Mouse (Mus musculus) hindbrain, embryonic 16.5 days (tissue): ENCODE results near the gene Nwd2. TPM values are rescaled to one million over a fixed set of nuclear protein-coding genes. Genes with fewer than 3 reads are reported as not detected.
A peak's percentile ranks its signal among the peaks of the same experiment; 100 is the strongest.

ENCODE experiments used
- ATAC-seq: fragments of 200-750 bp; cut with Nextera tagmentation; 2 replicates; pipeline ENCODE4 v1.8.0; 2017; ENCODE audit warnings: moderate TSS enrichment, moderate library complexity
- H3K27ac ChIP-seq: fragments of 300-500 bp; sonication (generic); 2 replicates; pipeline ENCODE4 v1.5.1; 2014; ENCODE audit warnings: low read depth, mild to moderate bottlenecking, control low read depth, low read length, moderate library complexity
- H3K27me3 ChIP-seq: fragments of 300-500 bp; sonication (generic); replicated peaks from 2 replicates; pipeline ENCODE4 v1.6.1; 2014; ENCODE audit warnings: low read length; ENCODE audit not compliant: control insufficient read depth, insufficient read depth
- H3K36me3 ChIP-seq: fragments of 300-500 bp; sonication (generic); 2 replicates; pipeline ENCODE4 v1.6.1; 2014; ENCODE audit warnings: mild to moderate bottlenecking, low read length, moderate library complexity, mixed read lengths; ENCODE audit not compliant: control insufficient read depth, insufficient read depth
- H3K4me1 ChIP-seq: fragments of 300-500 bp; sonication (generic); 2 replicates; pipeline ENCODE4 v1.6.1; 2014; ENCODE audit warnings: low read depth, low read length; ENCODE audit not compliant: control insufficient read depth, insufficient read depth
- H3K4me2 ChIP-seq: fragments of 300-500 bp; sonication (generic); 2 replicates; pipeline ENCODE4 v1.6.1; 2014; ENCODE audit warnings: mild to moderate bottlenecking, low read length, control low read depth, moderate library complexity
- H3K4me3 ChIP-seq: fragments of 300-500 bp; sonication (generic); 2 replicates; pipeline ENCODE4 v1.5.1; 2014; ENCODE audit warnings: mild to moderate bottlenecking, low read length, control low read depth, moderate library complexity
- H3K9ac ChIP-seq: fragments of 300-500 bp; sonication (generic); 2 replicates; pipeline ENCODE4 v1.6.1; 2014; ENCODE audit warnings: low read depth, mild to moderate bottlenecking, control low read depth, low read length, moderate library complexity
- H3K9me3 ChIP-seq: fragments of 300-500 bp; sonication (generic); 2 replicates; pipeline ENCODE4 v1.6.1; 2014; ENCODE audit warnings: mild to moderate bottlenecking, low read length, moderate library complexity; ENCODE audit not compliant: control insufficient read depth
- WGBS: fragments of 180-500 bp; shearing (Covaris S2); extraction: QIAGEN DNeasy Blood & Tissue Kit; methylation state at CpG from one replicate; pipeline ENCODE4 v1.1.7; 2014; 5-methylcytosine and 5-hydroxymethylcytosine counted together
- polyA plus RNA-seq: library from polyadenylated mRNA; unstranded; fragments of >200 nt; fragmentation: Nextera tagmentation; extraction: Ambion mirVana; gene quantifications from 2 replicates; pipeline ENCODE4 v1.2.1, GENCODE M21; 2015

The Nwd2 gene
- polyA plus RNA-seq, 1 experiment from 2014 or later, result 12.1 TPM

GRCm38 (mm10) chr5:63768220-63768619 is 119.3 kb downstream of the Nwd2 start:
- no peak for ATAC-seq
- 89% methylated on average over 4 of the region's 4 CpGs for WGBS

DNA sequence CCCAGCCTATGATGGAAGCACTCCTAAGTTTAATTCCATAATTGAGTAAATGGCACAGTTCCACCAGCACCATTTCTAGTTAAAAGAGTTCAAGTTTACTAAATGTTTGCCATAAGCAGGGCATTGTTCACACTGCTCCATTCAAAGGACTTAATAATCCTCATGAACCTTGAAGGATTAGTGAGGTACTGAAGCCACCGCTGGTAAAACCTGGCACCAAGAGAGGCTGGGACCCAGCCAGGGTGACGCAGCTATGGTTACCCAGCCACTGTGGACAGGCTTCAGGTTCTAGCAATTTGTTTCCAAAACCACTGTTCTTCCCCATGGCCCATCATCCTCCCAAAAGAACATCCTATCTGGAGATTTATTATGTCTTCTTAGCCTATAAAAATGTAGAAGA is 124.1 kb downstream of the Nwd2 start:
- no peak for ATAC-seq
- WGBS, result 59% methylated on average over 2 of the region's 2 CpGs
- no peaks in the 10 kb centered on the region for H3K27me3 ChIP-seq
- H3K4me2 ChIP-seq, result no peak overlapping the region
- H3K4me3 ChIP-seq, result no peak overlapping the region
- H3K36me3 ChIP-seq, result no peaks in the 10 kb centered on the region
- no peaks in the 10 kb centered on the region; the same call in 1 of the 2 replicates for H3K4me1 ChIP-seq
- H3K27ac ChIP-seq, result no peak overlapping the region
- H3K9me3 ChIP-seq, result no peaks in the 10 kb centered on the region
- H3K9ac ChIP-seq, result no peak overlapping the region

More at GRCm38 (mm10) chr5:63768220-63768619, 119.3 kb downstream of the Nwd2 start:
- Histone ChIP-seq H3K27me3 (no peaks in the 10 kb centered on the region), H3K9ac (no peak overlapping the region), H3K4me2 (no peak overlapping the region; the same call in 1 of the 2 replicates), H3K9me3 (no peaks in the 10 kb centered on the region), H3K36me3 (no peaks in the 10 kb centered on the region), H3K4me3 (no peak overlapping the region), H3K4me1 (peaks cover 4% of the 10 kb centered on the region), H3K27ac (no peak overlapping the region)

- H3K4me3 ChIP-seq, result no peak overlapping the region
- 64% methylated on average over 1 of the region's 1 CpGs for WGBS
- no peaks in the 10 kb centered on the region for H3K9me3 ChIP-seq
- H3K27me3 ChIP-seq, result no peaks in the 10 kb centered on the region
- H3K9ac ChIP-seq, result no peak overlapping the region
- no peak overlapping the region for H3K4me2 ChIP-seq
- H3K36me3 ChIP-seq, result no peaks in the 10 kb centered on the region
- H3K27ac ChIP-seq, result no peak overlapping the region
- ATAC-seq, result no peak
- no peaks in the 10 kb centered on the region for H3K4me1 ChIP-seq
Observed at GRCm38 (mm10) chr5:63773603-63774002, 124.7 kb downstream of the Nwd2 start.

DNA sequence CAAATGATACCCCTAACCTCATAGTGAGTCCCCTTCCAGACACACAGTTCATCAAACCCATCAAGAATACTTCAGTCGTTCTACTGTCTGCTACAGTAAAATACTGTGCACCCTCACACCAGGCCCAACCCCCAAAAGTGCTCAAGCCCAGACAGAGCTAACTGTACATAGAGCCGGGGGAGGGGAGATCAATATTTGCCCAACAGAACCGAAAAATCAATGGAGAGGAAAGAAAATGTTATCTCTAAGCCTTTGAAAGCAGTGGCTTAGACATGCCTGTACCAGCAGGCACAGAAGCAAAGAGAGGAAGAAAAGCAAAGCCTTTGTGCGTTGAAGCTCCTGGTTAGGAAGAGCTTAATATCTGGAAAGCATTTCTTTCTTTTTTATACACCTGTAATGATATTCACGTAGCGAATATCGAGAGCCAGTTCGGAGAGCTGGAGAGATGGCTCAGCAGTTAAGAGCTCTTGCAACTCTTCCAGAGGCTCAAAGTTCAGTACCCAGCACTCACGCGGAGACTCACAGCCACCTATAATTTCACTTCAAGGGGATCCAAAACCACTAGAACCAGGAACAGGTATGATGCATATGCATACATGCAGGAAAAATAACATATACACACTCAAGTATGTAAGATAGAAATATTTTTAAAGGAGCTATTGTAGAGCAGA is 139.4 kb downstream of the Nwd2 start:
- 90% methylated on average over 10 of the region's 10 CpGs for WGBS
- no peak overlapping the region for H3K27ac ChIP-seq
- H3K9ac ChIP-seq, result no peak overlapping the region
- ATAC-seq, result no peak
- no peaks in the 10 kb centered on the region for H3K36me3 ChIP-seq
- H3K9me3 ChIP-seq, result no peaks in the 10 kb centered on the region
- no peaks in the 10 kb centered on the region for H3K4me1 ChIP-seq
- no peaks in the 10 kb centered on the region for H3K27me3 ChIP-seq
- H3K4me2 ChIP-seq, result no peak overlapping the region
- no peak overlapping the region for H3K4me3 ChIP-seq

DNA sequence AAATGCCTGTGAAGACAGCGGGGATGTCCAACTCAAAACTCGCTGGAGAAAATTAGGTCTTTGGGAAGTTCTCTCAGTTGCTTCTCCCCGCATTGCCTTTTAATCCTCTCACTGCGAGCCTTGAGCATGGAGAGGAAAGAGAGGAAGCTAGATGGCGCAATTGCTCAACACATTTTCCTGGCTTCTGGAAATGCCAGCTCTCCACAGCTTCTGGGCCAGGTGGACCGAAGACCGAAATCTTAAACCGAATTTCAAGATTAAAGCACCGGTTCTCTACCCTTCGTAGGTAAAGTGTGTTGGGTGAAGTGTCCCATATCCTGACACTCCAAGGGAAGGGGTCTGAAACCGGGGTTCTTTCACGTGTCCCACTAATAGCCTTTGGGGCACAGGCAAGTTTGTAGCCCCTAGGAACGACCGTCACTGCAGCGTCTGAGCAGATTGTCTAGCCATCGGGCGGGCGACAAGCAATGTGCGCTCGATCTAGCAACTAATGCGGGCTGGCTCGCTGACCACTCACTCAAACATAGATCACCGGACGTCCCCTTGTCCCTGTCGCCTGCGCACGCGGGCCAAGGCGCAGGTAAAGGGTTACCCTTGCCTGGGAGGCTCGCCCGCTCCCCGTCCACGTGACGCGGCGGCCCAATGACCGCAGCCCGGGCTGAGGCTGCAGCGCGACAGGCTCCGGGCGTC is 163.1 kb downstream of the Nwd2 start, which contains the start of gene 0610040J01Rik:
Gene 0610040J01Rik, plus strand, starts transcription at position 545 of the 690 bp plus-strand sequence.
- peak within 1 kb of the TSS; percentile 100 for H3K4me2 ChIP-seq
- peak; percentile 94 for ATAC-seq
- peak within 1 kb of the TSS; percentile 68 for H3K9ac ChIP-seq
- WGBS, result 3% methylated on average over 38 of the region's 42 CpGs
- H3K27ac ChIP-seq, result no peak within 1 kb of the TSS
- H3K9me3 ChIP-seq, result peaks cover 3% of the 10 kb centered on the region
- H3K4me3 ChIP-seq, result peak within 1 kb of the TSS; percentile 60
- 0 out of 2 replicates have a peak, but pooled peaks cover 3% of the 10 kb centered on the region for H3K36me3 ChIP-seq
- H3K4me1 ChIP-seq, result peaks cover 4% of the 10 kb centered on the region; the same call in 1 of the 2 replicates
- H3K27me3 ChIP-seq, result no peaks in the 10 kb centered on the region; the same call in 1 of the 2 replicates

DNA sequence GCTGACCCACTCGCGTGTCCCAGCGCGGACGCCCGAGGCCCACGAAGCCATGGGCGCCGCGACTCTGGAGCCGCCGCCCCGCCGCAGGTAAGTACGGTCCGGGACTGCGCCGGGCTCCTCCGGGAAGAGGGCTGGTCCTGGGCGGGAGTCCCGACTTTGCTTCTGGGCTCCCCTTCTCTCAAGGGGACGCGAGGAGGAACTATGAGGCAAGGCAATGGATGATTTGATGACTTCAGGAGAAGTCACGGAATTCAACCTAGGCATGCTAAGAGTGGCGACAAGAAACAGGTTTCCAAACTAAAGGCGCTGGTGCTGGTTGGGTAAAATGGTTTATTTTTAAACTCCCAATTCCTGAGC is 163.6 kb downstream of the Nwd2 start:
- H3K9me3 ChIP-seq, result peaks cover 3% of the 10 kb centered on the region
- H3K9ac ChIP-seq, result peak overlapping the region; percentile 68
- no peaks in the 10 kb centered on the region for H3K36me3 ChIP-seq
- no peaks in the 10 kb centered on the region; the same call in 1 of the 2 replicates for H3K27me3 ChIP-seq
- peak overlapping the region; percentile 100 for H3K4me2 ChIP-seq
- H3K27ac ChIP-seq, result no peak overlapping the region
- peak overlapping the region; percentile 60 for H3K4me3 ChIP-seq
- peaks cover 4% of the 10 kb centered on the region; the same call in 1 of the 2 replicates for H3K4me1 ChIP-seq
- no peak for ATAC-seq
- WGBS, result 2% methylated on average over 25 of the region's 26 CpGs

- Histone ChIP-seq H3K36me3 (no peaks in the 10 kb centered on the region), H3K27me3 (no peaks in the 10 kb centered on the region; the same call in 1 of the 2 replicates), H3K9ac (no peak overlapping the region), H3K4me1 (peaks cover 4% of the 10 kb centered on the region; the same call in 1 of the 2 replicates), H3K4me2 (no peak overlapping the region), H3K27ac (no peak overlapping the region), H3K9me3 (peaks cover 2% of the 10 kb centered on the region), H3K4me3 (no peak overlapping the region)
- no peak for ATAC-seq
- WGBS, result 91% methylated on average over 7 of the region's 7 CpGs
Observed at GRCm38 (mm10) chr5:63816643-63817042, 167.7 kb downstream of the Nwd2 start.

DNA sequence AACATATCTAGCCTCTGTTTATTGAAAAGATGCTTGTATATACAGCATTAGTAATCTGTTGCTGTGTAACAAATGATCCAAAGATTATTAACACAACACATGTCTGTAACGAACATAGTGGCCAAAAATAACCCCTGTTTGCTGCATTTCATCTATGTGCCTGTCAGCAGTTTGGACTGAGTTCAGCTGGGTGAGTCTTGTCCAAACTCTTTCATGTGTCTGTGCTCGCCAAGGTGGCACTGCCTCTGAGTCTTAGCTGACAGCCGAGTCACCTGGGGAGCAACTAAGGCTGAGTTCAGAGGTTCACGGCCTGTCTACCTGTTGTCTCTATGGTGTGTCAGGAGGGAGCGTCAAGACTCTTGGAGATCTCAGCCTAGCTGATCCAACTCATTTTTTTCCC is 168.4 kb downstream of the Nwd2 start:
- no peaks in the 10 kb centered on the region for H3K9me3 ChIP-seq
- no peak overlapping the region for H3K4me3 ChIP-seq
- no peaks in the 10 kb centered on the region; the same call in 1 of the 2 replicates for H3K27me3 ChIP-seq
- H3K4me1 ChIP-seq, result peaks cover 3% of the 10 kb centered on the region; the same call in 1 of the 2 replicates
- WGBS, result 78% methylated on average over 5 of the region's 5 CpGs
- H3K9ac ChIP-seq, result no peak overlapping the region
- ATAC-seq, result no peak
- H3K36me3 ChIP-seq, result no peaks in the 10 kb centered on the region
- no peak overlapping the region for H3K4me2 ChIP-seq
- no peak overlapping the region for H3K27ac ChIP-seq

GRCm38 (mm10) chr5:63818975-63819374 is 170.1 kb downstream of the Nwd2 start:
- no peak for ATAC-seq
- no peak overlapping the region for H3K9ac ChIP-seq
- H3K4me3 ChIP-seq, result no peak overlapping the region
- H3K4me2 ChIP-seq, result no peak overlapping the region
- WGBS, result 53% methylated on average over 4 of the region's 4 CpGs
- no peaks in the 10 kb centered on the region for H3K9me3 ChIP-seq
- H3K27ac ChIP-seq, result no peak overlapping the region
- H3K4me1 ChIP-seq, result no peaks in the 10 kb centered on the region
- H3K36me3 ChIP-seq, result no peaks in the 10 kb centered on the region
- no peaks in the 10 kb centered on the region for H3K27me3 ChIP-seq
